Mouse (Mus musculus) stomach, embryonic 15.5 days (tissue): ENCODE measurements around the gene Ear1. TPM values are rescaled to one million over a fixed set of nuclear protein-coding genes. Genes with fewer than 3 reads are reported as not detected.
"Not testable (repeated sequence)": the region's sequence is repeated elsewhere in the genome, so short reads cannot be mapped to it uniquely, and the experiment has no call there.

Experiments
- ATAC-seq: fragments of 200-750 bp; cut with Nextera tagmentation; 2 replicates; pipeline ENCODE4 v1.8.0; 2017; ENCODE audit warnings: low read depth, moderate number of reproducible peaks, moderate TSS enrichment; ENCODE audit not compliant: insufficient read depth, low FRiP score
- H3K27ac ChIP-seq: fragments of 300-500 bp; sonication (generic); 2 replicates; pipeline ENCODE4 v1.5.1; 2015; ENCODE audit warnings: mild to moderate bottlenecking, inconsistent platforms
- H3K27me3 ChIP-seq: fragments of 300-500 bp; sonication (generic); replicated peaks from 2 replicates; pipeline ENCODE4 v1.6.1; 2015; ENCODE audit warnings: inconsistent platforms
- H3K36me3 ChIP-seq: fragments of 300-500 bp; sonication (generic); 2 replicates; pipeline ENCODE4 v1.6.1; 2015; ENCODE audit warnings: inconsistent platforms
- H3K4me1 ChIP-seq: fragments of 300-500 bp; sonication (generic); 2 replicates; pipeline ENCODE4 v1.6.1; 2015; ENCODE audit warnings: inconsistent platforms
- H3K4me2 ChIP-seq: fragments of 300-500 bp; sonication (generic); 2 replicates; pipeline ENCODE4 v1.6.1; 2015; ENCODE audit warnings: mild to moderate bottlenecking, inconsistent platforms
- H3K4me3 ChIP-seq: fragments of 300-500 bp; sonication (generic); replicated peaks from 2 replicates; pipeline ENCODE4 v1.5.1; 2015; ENCODE audit warnings: inconsistent platforms
- H3K9ac ChIP-seq: fragments of 300-500 bp; sonication (generic); 2 replicates; pipeline ENCODE4 v1.6.1; 2015; ENCODE audit warnings: inconsistent platforms
- H3K9me3 ChIP-seq: fragments of 300-500 bp; sonication (generic); 2 replicates; pipeline ENCODE4 v1.6.1; 2016; ENCODE audit warnings: inconsistent platforms
- WGBS: fragments of 180-500 bp; shearing (Covaris S2); methylation state at CpG from one replicate; pipeline ENCODE4 v1.1.7; 2015; 5-methylcytosine and 5-hydroxymethylcytosine counted together
- polyA plus RNA-seq: library from polyadenylated mRNA; unstranded; fragments of >200 nt; fragmentation: Nextera tagmentation; extraction: Ambion mirVana; gene quantifications from 2 replicates; pipeline ENCODE4 v1.2.1, GENCODE M21; 2015

Ear1 gene
- polyA plus RNA-seq = 0.84 and 1.5 TPM in 2 replicates

DNA sequence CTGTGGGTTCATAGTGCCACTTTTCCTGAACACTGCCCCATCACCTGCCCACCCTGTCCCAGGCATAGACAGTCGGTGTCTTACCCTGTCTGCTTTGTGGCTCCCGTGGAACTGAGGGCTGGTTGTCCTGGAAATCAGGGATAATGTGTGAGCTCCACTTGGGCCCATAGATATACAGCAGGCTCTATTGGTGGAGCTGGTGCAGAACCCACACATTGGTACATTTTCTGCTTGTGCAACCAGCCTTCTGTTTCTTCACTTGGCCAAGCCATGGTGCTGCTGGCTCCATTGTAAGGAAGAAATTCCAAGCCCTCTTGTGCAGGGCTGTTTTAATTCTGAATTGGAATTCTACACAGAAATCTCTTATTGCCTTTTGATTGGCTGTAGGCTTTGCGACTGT lies at the start of gene Ear1:
Ear1 (minus strand) TSS at position 101 of the 400 bp plus-strand sequence.
- H3K4me1 ChIP-seq, ATAC-seq, H3K9ac ChIP-seq, H3K36me3 ChIP-seq, H3K4me2 ChIP-seq, H3K4me3 ChIP-seq, H3K9me3 ChIP-seq, H3K27me3 ChIP-seq, H3K27ac ChIP-seq: not testable (repeated sequence)
- 89% methylated on average over 3 of the region's 3 CpGs for WGBS

DNA sequence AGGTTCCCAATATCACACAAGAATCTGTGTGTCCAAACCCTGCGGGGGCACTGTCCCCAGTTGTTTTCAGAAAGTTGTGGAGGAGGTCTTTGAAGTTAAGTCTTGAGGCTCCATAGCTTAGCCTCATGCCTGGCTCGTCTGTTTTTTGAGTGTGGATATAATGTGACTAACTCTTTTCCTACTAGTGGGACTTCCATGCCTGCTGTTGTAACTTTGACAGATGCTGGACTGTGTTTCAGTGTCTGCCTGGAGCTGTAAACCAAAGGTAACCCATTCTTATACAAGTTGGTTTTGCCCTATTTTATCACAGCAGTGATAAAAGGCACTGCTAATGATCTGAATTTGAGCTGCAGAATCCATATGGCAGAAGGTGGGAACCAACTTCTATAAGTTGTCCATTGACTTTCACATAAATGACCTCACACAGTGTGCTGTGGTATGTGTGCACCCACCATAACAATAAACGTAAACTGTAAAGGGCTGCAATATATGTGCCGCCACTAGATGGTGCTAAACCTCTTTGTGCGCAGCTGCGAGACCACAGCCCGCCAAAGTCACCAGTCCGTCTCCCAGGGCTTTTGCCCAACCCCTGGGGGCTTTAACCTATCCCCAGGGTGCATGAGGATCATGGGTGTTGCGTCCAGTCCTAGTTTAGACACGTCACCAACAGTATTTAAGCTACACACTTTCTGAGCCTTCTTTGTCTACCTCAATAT lies 49.5 kb upstream of the Ear1 start, which contains the start of gene Gm8113:
Gm8113 (plus strand) TSS at position 703 of the 716 bp plus-strand sequence.
- not testable (repeated sequence) for H3K36me3 ChIP-seq, H3K9ac ChIP-seq, H3K4me1 ChIP-seq, H3K9me3 ChIP-seq, H3K27me3 ChIP-seq
- Histone ChIP-seq H3K4me3 (peak within 1 kb of the TSS; percentile 53), H3K4me2 (peak within 1 kb of the TSS; percentile 52), H3K27ac (peak within 1 kb of the TSS; percentile 89)
- WGBS = 10% methylated on average over 10 of the region's 10 CpGs
- peak; percentile 90 for ATAC-seq

- H3K9me3 ChIP-seq, H3K36me3 ChIP-seq, H3K9ac ChIP-seq, ATAC-seq, H3K4me1 ChIP-seq, H3K4me2 ChIP-seq, H3K27me3 ChIP-seq, H3K4me3 ChIP-seq, H3K27ac ChIP-seq: not testable (repeated sequence)
- 80% methylated on average over 3 of the region's 3 CpGs for WGBS
These were observed 48.1 kb upstream of the Ear1 start, which contains the start of gene Ear10 for GRCm38 (mm10) chr14:43923459-43923858. TSS of gene Ear10 (minus strand) at chr14:43923559.

DNA sequence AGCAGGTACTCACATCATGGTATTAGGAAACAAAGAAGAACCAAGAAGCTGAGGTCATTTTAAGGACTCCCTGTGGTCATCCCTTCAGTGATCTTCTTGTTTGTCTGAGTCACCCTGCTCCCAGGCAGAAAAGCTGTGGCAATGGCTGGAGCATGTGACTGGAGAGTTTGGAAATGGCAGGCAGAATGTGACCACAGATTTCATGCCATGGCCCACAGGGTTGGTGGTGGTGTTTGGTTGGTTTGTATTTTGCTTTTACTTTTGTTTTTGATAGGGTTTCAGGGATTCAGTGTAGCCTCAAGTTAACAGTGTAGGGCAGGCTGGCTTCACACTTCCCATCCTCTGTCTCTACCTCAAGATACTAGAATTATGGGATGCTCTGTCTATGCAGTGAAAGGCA lies 42.9 kb upstream of the Ear1 start:
- not testable (repeated sequence) for H3K4me2 ChIP-seq, H3K9me3 ChIP-seq, H3K27ac ChIP-seq, H3K36me3 ChIP-seq, H3K27me3 ChIP-seq, H3K4me1 ChIP-seq, H3K9ac ChIP-seq, ATAC-seq, H3K4me3 ChIP-seq

GRCm38 (mm10) chr14:43898577-43898976 lies 23.3 kb upstream of the Ear1 start:
- H3K9me3 ChIP-seq, H3K9ac ChIP-seq, ATAC-seq, H3K4me1 ChIP-seq, H3K27ac ChIP-seq, H3K36me3 ChIP-seq, H3K4me3 ChIP-seq, H3K27me3 ChIP-seq, H3K4me2 ChIP-seq: not testable (repeated sequence)
- 78% methylated on average over 3 of the region's 3 CpGs for WGBS

DNA sequence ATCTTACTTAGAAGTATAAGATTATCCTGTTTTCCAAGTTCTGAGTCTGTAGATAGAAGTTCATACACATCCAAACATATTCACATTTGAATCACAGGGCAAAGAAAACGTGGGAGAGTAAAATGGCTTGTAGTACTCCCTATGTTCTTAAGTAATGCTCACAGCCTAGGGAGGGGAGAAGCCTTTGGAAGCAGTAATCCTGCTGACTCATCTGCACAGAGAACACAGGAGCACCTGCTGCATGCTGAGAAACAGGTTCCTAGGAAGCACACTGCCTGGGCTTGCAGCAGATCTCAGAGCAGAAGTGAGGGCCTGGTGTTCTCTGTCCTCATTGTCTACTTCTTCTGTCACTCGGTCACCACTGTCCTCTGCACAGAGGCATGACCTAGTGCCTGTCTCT lies 20.0 kb upstream of the Ear1 start:
- not testable (repeated sequence) for H3K36me3 ChIP-seq, H3K4me2 ChIP-seq, H3K4me1 ChIP-seq, H3K9me3 ChIP-seq, H3K9ac ChIP-seq, H3K27ac ChIP-seq, H3K27me3 ChIP-seq, H3K4me3 ChIP-seq
- WGBS = 41% methylated on average over 2 of the region's 2 CpGs
- ATAC-seq = peak; percentile 47; the same call in 1 of the 2 replicates

DNA sequence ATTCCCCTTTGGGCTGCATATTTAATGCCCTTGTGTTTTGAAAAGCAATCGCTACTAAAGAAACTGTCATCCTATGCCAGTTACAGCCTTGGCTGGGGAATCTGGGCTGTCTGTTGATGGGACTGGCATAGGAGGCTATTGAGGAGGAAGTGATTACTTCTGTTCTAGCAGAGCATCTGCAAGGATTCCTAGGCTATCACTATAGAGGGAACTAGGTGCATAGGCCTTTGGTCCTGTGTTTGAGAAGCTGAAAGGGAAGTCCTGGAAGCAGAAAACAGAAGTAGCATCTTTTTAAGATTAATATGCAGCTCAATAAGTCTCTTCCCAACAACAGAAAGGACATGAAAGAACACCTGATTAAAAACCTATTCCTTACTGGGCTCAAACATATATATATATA lies 16.0 kb upstream of the Ear1 start:
- H3K27ac ChIP-seq, H3K36me3 ChIP-seq, H3K27me3 ChIP-seq, H3K4me1 ChIP-seq, ATAC-seq, H3K4me2 ChIP-seq, H3K4me3 ChIP-seq, H3K9ac ChIP-seq, H3K9me3 ChIP-seq: not testable (repeated sequence)
- 92% methylated on average over 1 of the region's 1 CpGs for WGBS

DNA sequence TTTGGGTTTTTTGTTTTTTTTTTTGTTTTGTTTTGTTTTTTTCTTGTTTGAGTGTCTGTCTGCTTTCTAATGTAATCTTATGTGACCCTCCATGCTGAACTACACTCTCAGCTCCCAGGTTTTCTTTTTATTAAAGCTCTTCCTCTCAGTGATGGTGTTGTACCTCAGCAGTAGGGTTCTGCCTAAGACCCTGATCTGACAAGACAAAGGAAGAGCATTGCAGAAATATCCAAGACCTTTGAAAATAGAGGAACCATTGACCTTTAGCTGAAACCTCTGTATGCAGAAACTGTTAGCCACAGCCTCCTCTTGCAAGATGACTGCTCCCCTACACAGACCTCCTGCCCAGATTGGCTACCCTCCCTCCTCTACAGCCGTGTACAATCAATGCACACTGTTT lies 10.9 kb upstream of the Ear1 start:
- not testable (repeated sequence) for H3K4me3 ChIP-seq, H3K4me1 ChIP-seq, H3K9me3 ChIP-seq, H3K9ac ChIP-seq, ATAC-seq, H3K36me3 ChIP-seq, H3K4me2 ChIP-seq, H3K27ac ChIP-seq, H3K27me3 ChIP-seq
- WGBS = 54% methylated on average over 1 of the region's 1 CpGs

DNA sequence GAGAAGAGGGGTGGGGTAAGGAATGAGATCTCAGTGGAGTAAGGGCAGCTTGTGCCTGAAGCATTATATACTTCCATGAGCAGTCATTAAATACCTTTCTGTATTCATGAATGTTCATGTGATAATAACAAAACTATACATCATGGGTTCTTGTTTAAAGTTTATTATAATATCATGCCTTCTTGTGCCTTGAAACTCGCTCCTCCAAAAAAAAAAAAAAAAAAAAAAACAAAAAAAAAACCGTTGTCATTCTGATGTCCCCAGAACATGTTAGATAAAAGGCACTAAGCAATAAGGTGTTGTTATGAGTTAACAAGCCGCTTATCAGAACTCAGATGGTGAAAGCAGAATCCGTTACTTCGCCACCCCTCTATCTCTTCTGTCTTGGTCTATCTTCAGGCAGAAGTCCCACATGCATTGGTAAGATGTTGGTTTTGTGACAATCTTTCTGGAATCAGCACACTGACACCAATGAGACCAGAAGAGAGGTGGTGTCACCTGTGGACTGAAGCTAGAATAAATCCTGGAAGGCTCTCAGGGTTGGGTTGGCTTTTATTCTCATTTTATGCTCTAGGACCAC lies 4.7 kb upstream of the Ear1 start:
- not testable (repeated sequence) for H3K4me1 ChIP-seq, H3K4me2 ChIP-seq, H3K27ac ChIP-seq, H3K27me3 ChIP-seq, H3K9ac ChIP-seq, H3K4me3 ChIP-seq, H3K9me3 ChIP-seq, H3K36me3 ChIP-seq, ATAC-seq
- WGBS = 89% methylated on average over 5 of the region's 5 CpGs

DNA sequence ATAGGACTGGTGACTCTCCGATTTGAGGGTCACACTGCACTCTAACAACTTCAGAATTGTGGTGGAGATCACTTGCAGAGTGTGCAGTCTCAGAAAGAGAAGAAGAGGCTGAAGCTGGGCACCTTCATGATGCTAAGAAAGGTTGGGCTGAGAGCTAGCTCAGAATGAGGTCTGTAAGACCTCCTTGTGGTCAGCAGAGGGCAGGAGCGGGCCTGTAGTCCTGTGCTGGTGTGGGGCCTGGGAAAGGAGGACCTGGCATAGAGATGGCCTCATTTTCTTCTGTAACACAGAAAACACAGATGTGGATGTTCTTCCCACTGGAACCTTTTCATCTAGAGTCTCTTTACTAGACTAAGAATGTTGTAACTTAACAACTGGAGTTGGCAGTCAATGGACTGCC lies 2.5 kb upstream of the Ear1 start:
- not testable (repeated sequence) for H3K9me3 ChIP-seq, H3K4me2 ChIP-seq, H3K4me1 ChIP-seq, ATAC-seq, H3K4me3 ChIP-seq, H3K27me3 ChIP-seq, H3K27ac ChIP-seq, H3K9ac ChIP-seq, H3K36me3 ChIP-seq
- WGBS = 76% methylated on average over 1 of the region's 2 CpGs

GRCm38 (mm10) chr14:43874862-43875261 lies 455 bp downstream of the Ear1 start:
- H3K27me3 ChIP-seq, H3K4me2 ChIP-seq, H3K9me3 ChIP-seq, H3K36me3 ChIP-seq, H3K27ac ChIP-seq, H3K4me3 ChIP-seq, H3K9ac ChIP-seq, ATAC-seq, H3K4me1 ChIP-seq: not testable (repeated sequence)
- WGBS = 73% methylated on average over 3 of the region's 3 CpGs

- not testable (repeated sequence) for H3K36me3 ChIP-seq, H3K27ac ChIP-seq, H3K9ac ChIP-seq, H3K9me3 ChIP-seq, ATAC-seq, H3K4me2 ChIP-seq, H3K4me1 ChIP-seq, H3K4me3 ChIP-seq, H3K27me3 ChIP-seq
- WGBS = 26% methylated on average over 2 of the region's 2 CpGs
These were observed 14.8 kb downstream of the Ear1 start for GRCm38 (mm10) chr14:43860522-43860921.

GRCm38 (mm10) chr14:43859465-43859864 lies 15.9 kb downstream of the Ear1 start:
- 52% methylated on average over 5 of the region's 6 CpGs for WGBS
- H3K4me2 ChIP-seq, H3K9me3 ChIP-seq, H3K36me3 ChIP-seq, H3K27ac ChIP-seq, ATAC-seq, H3K4me1 ChIP-seq, H3K9ac ChIP-seq, H3K27me3 ChIP-seq, H3K4me3 ChIP-seq: not testable (repeated sequence)
